Mouse (Mus musculus) effector memory CD4-positive, alpha-beta T cell, adult 5 months (primary cell): Measurements from ENCODE around the gene Vsir. TPM values are rescaled to one million over a fixed set of nuclear protein-coding genes. Genes with fewer than 3 reads are reported as not detected.

Experiments
- polyA plus RNA-seq: library from polyadenylated mRNA; unstranded; fragments of 100-300 nt; shearing (Covaris generic); gene quantifications from one replicate; pipeline ENCODE4 v1.2.1, GENCODE M21; 2017

Gene Vsir
- polyA plus RNA-seq: 198 TPM

DNA sequence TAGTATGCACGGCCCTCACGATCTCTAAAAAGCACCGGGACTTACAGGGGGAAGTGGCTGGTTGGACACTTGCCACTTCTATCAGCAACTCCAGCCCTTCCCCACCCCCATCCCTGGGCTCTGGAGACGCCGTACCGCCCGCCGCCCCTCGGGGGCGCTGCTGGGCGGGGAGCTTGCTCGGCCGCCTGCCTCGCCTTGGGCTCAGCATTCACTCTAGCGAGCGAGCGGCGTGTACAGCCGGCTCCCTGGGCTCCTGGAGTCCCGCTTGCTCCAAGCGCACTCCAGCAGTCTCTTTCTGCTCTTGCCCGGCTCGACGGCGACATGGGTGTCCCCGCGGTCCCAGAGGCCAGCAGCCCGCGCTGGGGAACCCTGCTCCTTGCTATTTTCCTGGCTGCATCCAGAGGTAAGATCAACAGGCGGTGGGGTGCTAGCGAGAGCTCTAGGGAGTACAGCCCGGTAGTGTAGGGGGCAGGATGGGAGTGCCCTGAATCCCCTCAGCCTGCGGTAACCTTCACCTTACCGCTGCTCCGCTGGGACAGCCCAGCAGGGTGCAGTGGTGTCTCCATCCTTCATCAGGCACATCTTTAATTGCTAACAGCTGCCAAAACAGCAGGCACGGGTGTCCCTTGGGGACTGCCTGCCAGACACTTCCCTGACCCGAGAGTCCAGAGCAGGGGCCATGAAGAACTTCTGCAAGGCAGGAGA lies at the start of gene Vsir:
Vsir (plus strand) TSS at position 151 of the 705 bp plus-strand sequence.

GRCm38 (mm10) chr10:60399449-60399848 lies 52.8 kb downstream of the Vsir start, which contains the start of gene Gm17455:
Gene Gm17455 (plus strand): TSS chr10:60399726.

Other genes starting within 250 kb of the Vsir start
- 3.8 TPM for gene Spock2, start 240.6 kb upstream of the Vsir start, polyA plus RNA-seq
- gene Chst3, start 127.6 kb upstream of the Vsir start, polyA plus RNA-seq: not detected
- 311 TPM for gene Psap, start 69.2 kb upstream of the Vsir start, polyA plus RNA-seq
- 0.77 TPM for gene Gm17455, start 52.9 kb downstream of the Vsir start, polyA plus RNA-seq